Mouse (Mus musculus) cerebellum, postnatal 4 days (tissue): Measurements from ENCODE around the gene Igf2.

Source experiments
- DNase-seq, 2 experiments: peaks; one replicate each; pipeline ENCODE4 v3.0.0; 2022; ENCODE audit warnings: low spot score in 2 of 2, mixed read lengths in 1 of 2

The Igf2 gene

GRCm38 (mm10) chr7:142666659-142667058 lies at the start of gene Igf2:
Gene Igf2 (minus strand): TSS chr7:142666816.
- peak in 1 of 2 experiments; percentile 13 for DNase-seq

GRCm38 (mm10) chr7:142714783-142715498 lies 48.3 kb upstream of the Igf2 start:
- peak; percentile 25 to 68 for DNase-seq

GRCm38 (mm10) chr7:142706873-142707272 lies 40.3 kb upstream of the Igf2 start:
- DNase-seq = no peak

GRCm38 (mm10) chr7:142699334-142699860 lies 32.8 kb upstream of the Igf2 start:
- no peak for DNase-seq

GRCm38 (mm10) chr7:142678611-142679010 lies 12.0 kb upstream of the Igf2 start:
- no peak for DNase-seq

- DNase-seq = peak in 1 of 2 experiments; percentile 66
Measured at GRCm38 (mm10) chr7:142675644-142676043, 9.0 kb upstream of the Igf2 start.

- DNase-seq = no peak
Measured at GRCm38 (mm10) chr7:142675141-142675540, 8.5 kb upstream of the Igf2 start.

- peak in 1 of 2 experiments; percentile 72 for DNase-seq
Measured at GRCm38 (mm10) chr7:142672120-142672519, 5.5 kb upstream of the Igf2 start.

- no peak for DNase-seq
Measured at GRCm38 (mm10) chr7:142671067-142671466, 4.5 kb upstream of the Igf2 start.

GRCm38 (mm10) chr7:142669751-142670625 lies 3.4 kb upstream of the Igf2 start, which contains the start of gene Gm49394:
Gene Gm49394 (minus strand): TSS chr7:142669942.
- DNase-seq = no peak

- DNase-seq = no peak
Measured at GRCm38 (mm10) chr7:142668328-142668727, 1.7 kb upstream of the Igf2 start.

GRCm38 (mm10) chr7:142667521-142667920 lies 905 bp upstream of the Igf2 start:
- no peak for DNase-seq

GRCm38 (mm10) chr7:142666109-142666508 lies 507 bp downstream of the Igf2 start:
- DNase-seq = peak in 1 of 2 experiments; percentile 15

- peak in 1 of 2 experiments; percentile 16 for DNase-seq
Measured at GRCm38 (mm10) chr7:142665364-142665763, 1.3 kb downstream of the Igf2 start.

- peak in 1 of 2 experiments; percentile 12 for DNase-seq
Measured at GRCm38 (mm10) chr7:142664465-142665029, 2.1 kb downstream of the Igf2 start.

- peak in 1 of 2 experiments; percentile 25 for DNase-seq
Measured at GRCm38 (mm10) chr7:142663931-142664421, 2.6 kb downstream of the Igf2 start.

GRCm38 (mm10) chr7:142663151-142663550 lies 3.5 kb downstream of the Igf2 start:
- peak in 1 of 2 experiments; percentile 13 for DNase-seq

- DNase-seq = no peak
Measured at GRCm38 (mm10) chr7:142661811-142662210, 4.8 kb downstream of the Igf2 start.

GRCm38 (mm10) chr7:142661046-142661445 lies 5.6 kb downstream of the Igf2 start:
- peak in 1 of 2 experiments; percentile 16 for DNase-seq

GRCm38 (mm10) chr7:142660651-142660945 lies 6.0 kb downstream of the Igf2 start:
- peak in 1 of 2 experiments; percentile 17 for DNase-seq

GRCm38 (mm10) chr7:142659767-142660650 lies 6.6 kb downstream of the Igf2 start:
- peak in 1 of 2 experiments; percentile 18 for DNase-seq
